Mouse (Mus musculus): ENCODE measurements around the gene Krt16. TPM values are rescaled to one million over a fixed set of nuclear protein-coding genes. Genes with fewer than 3 reads are reported as not detected.

Krt16 gene
- total and polyA plus RNA-seq, 3 experiments: 0.05 TPM; not detected in 2

GRCm38 (mm10) chr11:100200104-100200820, 48.4 kb downstream of the Krt16 start:
- peaks cover 68% of the 10 kb centered on the region for H3K9me3 ChIP-seq (replicated peaks)
- ATAC-seq (ENCODE audit: extremely low read depth, insufficient number of reproducible peaks, low FRiP score, poor library complexity, severe bottlenecking) (no peak), DNase-seq (ENCODE audit: low spot score) (no peak)
- no peaks in the 10 kb centered on the region for H3K4me1 ChIP-seq (ENCODE audit: insufficient read depth, low read depth, low read length)
- no peak overlapping the region for H3K4me3 ChIP-seq (ENCODE audit: low read depth, low read length)
- TF ChIP-seq CTCF (IDR thresholded peaks at IDR 0.05; ENCODE audit: low read depth, low read length): no peak
- no peaks in the 10 kb centered on the region for H3K36me3 ChIP-seq (replicated peaks)
- H3K27me3 ChIP-seq (ENCODE audit: insufficient read depth, low read length): no peaks in the 10 kb centered on the region; the same call in 1 of the 2 replicates

DNA sequence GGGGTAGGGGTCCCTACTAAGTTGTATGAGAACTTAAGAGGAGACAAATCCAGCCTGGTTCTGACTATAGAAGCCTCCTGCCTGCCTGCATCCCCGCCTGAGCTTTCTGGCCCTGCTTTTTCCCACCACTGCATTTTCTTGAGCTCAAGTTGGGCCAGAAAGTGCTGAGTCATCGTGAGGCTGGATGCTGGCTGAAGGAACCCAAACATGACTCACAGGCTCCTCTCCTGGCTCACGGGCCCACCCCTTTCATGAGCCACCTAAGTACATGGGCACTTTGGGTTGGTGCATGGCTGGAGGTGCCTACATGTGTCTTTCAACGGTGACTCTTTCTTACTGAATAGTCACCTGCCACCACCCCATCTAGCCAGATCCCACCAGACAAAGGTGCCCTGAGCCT, 50.0 kb downstream of the Krt16 start:
- DNase-seq (ENCODE audit: low spot score) (no peak), ATAC-seq (ENCODE audit: extremely low read depth, insufficient number of reproducible peaks, low FRiP score, poor library complexity, severe bottlenecking) (no peak)
- H3K4me1 ChIP-seq (ENCODE audit: insufficient read depth, low read depth, low read length): no peaks in the 10 kb centered on the region
- no peak overlapping the region for H3K4me3 ChIP-seq (ENCODE audit: low read depth, low read length)
- TF ChIP-seq GATA2 (IDR thresholded peaks at IDR 0.05; ENCODE audit: borderline replicate concordance, low read depth, low read length) (no peak), GATA1 (IDR thresholded peaks at IDR 0.05; ENCODE audit: borderline replicate concordance, low read length) (no peak), CTCF (IDR thresholded peaks at IDR 0.05; ENCODE audit: low read depth, low read length) (no peak), TAL1 (conservative IDR thresholded peaks at IDR 0.05; ENCODE audit: low read depth, low read length) (no peak), POLR2AphosphoS5 (IDR thresholded peaks at IDR 0.05; ENCODE audit: insufficient replicate concordance, low read depth, low read length) (no peak)
- H3K36me3 ChIP-seq (replicated peaks): no peaks in the 10 kb centered on the region
- H3K9me3 ChIP-seq (replicated peaks): peaks cover 68% of the 10 kb centered on the region
- H3K27me3 ChIP-seq (ENCODE audit: insufficient read depth, low read length): no peaks in the 10 kb centered on the region

Other genes with a start within 250 kb of the Krt16 start
Only the 20 nearest of the 23 such genes appear.
- not detected in 2 replicates for gene Krt34, start 207.3 kb downstream of the Krt16 start, total RNA-seq (2014; fragmentation: Nextera tagmentation)
- not detected in 2 replicates for gene Krt34, start 207.3 kb downstream of the Krt16 start, total RNA-seq (2017)
- gene Krt34, start 207.3 kb downstream of the Krt16 start, polyA plus RNA-seq (2012): not detected in 2 replicates
- not detected in 2 replicates for gene Krt31, start 198.4 kb downstream of the Krt16 start, total RNA-seq (2014; fragmentation: Nextera tagmentation)
- 0.06 TPM in 1 of 2 replicates, not detected in the other for gene Krt31, start 198.4 kb downstream of the Krt16 start, total RNA-seq (2017)
- gene Krt31, start 198.4 kb downstream of the Krt16 start, polyA plus RNA-seq (2012): not detected in 2 replicates
- gene Krt32, start 160.7 kb downstream of the Krt16 start, total RNA-seq (2014; fragmentation: Nextera tagmentation): not detected in 2 replicates
- gene Krt32, start 160.7 kb downstream of the Krt16 start, total RNA-seq (2017): not detected in 2 replicates
- not detected in 2 replicates for gene Krt32, start 160.7 kb downstream of the Krt16 start, polyA plus RNA-seq (2012)
- not detected in 2 replicates for gene Krt35, start 152.7 kb downstream of the Krt16 start, total RNA-seq (2014; fragmentation: Nextera tagmentation)
- gene Krt35, start 152.7 kb downstream of the Krt16 start, total RNA-seq (2017): not detected in 2 replicates
- gene Krt35, start 152.7 kb downstream of the Krt16 start, polyA plus RNA-seq (2012): not detected in 2 replicates
- gene Krt36, start 143.3 kb downstream of the Krt16 start, total RNA-seq (2014; fragmentation: Nextera tagmentation): not detected in 2 replicates
- not detected in 2 replicates for gene Krt36, start 143.3 kb downstream of the Krt16 start, total RNA-seq (2017)
- gene Krt36, start 143.3 kb downstream of the Krt16 start, polyA plus RNA-seq (2012): not detected in 2 replicates
- not detected in 2 replicates for gene Krt13, start 127.3 kb downstream of the Krt16 start, total RNA-seq (2014; fragmentation: Nextera tagmentation)
- 0.11 TPM in 1 of 2 replicates, not detected in the other for gene Krt13, start 127.3 kb downstream of the Krt16 start, total RNA-seq (2017)
- gene Krt13, start 127.3 kb downstream of the Krt16 start, polyA plus RNA-seq (2012): not detected in 2 replicates
- not detected in 2 replicates for gene Krt15, start 113.0 kb downstream of the Krt16 start, total RNA-seq (2014; fragmentation: Nextera tagmentation)
- gene Krt15, start 113.0 kb downstream of the Krt16 start, total RNA-seq (2017): not detected in 2 replicates
- not detected in 2 replicates for gene Krt15, start 113.0 kb downstream of the Krt16 start, polyA plus RNA-seq (2012)
- gene Krt19, start 100.2 kb downstream of the Krt16 start, total RNA-seq (2014; fragmentation: Nextera tagmentation): not detected in 2 replicates
- gene Krt19, start 100.2 kb downstream of the Krt16 start, total RNA-seq (2017): not detected in 2 replicates
- not detected in 2 replicates for gene Krt19, start 100.2 kb downstream of the Krt16 start, polyA plus RNA-seq (2012)
- gene Krt9, start 55.7 kb downstream of the Krt16 start, total RNA-seq (2014; fragmentation: Nextera tagmentation): not detected in 2 replicates
- 0.06 TPM in 1 of 2 replicates, not detected in the other for gene Krt9, start 55.7 kb downstream of the Krt16 start, total RNA-seq (2017)
- not detected in 2 replicates for gene Krt9, start 55.7 kb downstream of the Krt16 start, polyA plus RNA-seq (2012)
- gene Krt14, start 41.4 kb downstream of the Krt16 start, total RNA-seq (2014; fragmentation: Nextera tagmentation): not detected in 2 replicates
- gene Krt14, start 41.4 kb downstream of the Krt16 start, total RNA-seq (2017): 0.11 TPM in 1 of 2 replicates, not detected in the other
- 0.08 TPM in 1 of 2 replicates, not detected in the other for gene Krt14, start 41.4 kb downstream of the Krt16 start, polyA plus RNA-seq (2012)
- not detected in 2 replicates for gene Krt17, start 12.1 kb upstream of the Krt16 start, total RNA-seq (2014; fragmentation: Nextera tagmentation)
- gene Krt17, start 12.1 kb upstream of the Krt16 start, total RNA-seq (2017): not detected in 2 replicates
- gene Krt17, start 12.1 kb upstream of the Krt16 start, polyA plus RNA-seq (2012): 0.07 TPM in 2 replicates
- not detected in 2 replicates for gene Krt42, start 21.0 kb upstream of the Krt16 start, total RNA-seq (2014; fragmentation: Nextera tagmentation)
- gene Krt42, start 21.0 kb upstream of the Krt16 start, total RNA-seq (2017): 0.11 TPM in 1 of 2 replicates, not detected in the other
- gene Krt42, start 21.0 kb upstream of the Krt16 start, polyA plus RNA-seq (2012): not detected in 2 replicates
- 916 and 1,324 TPM in 2 replicates for gene Eif1, start 71.0 kb upstream of the Krt16 start, total RNA-seq (2014; fragmentation: Nextera tagmentation)
- 235 and 344 TPM in 2 replicates for gene Eif1, start 71.0 kb upstream of the Krt16 start, total RNA-seq (2017)
- 514 and 548 TPM in 2 replicates for gene Eif1, start 71.0 kb upstream of the Krt16 start, polyA plus RNA-seq (2012)
- not detected in 2 replicates for gene Gast, start 85.5 kb upstream of the Krt16 start, total RNA-seq (2014; fragmentation: Nextera tagmentation)
- not detected in 2 replicates for gene Gast, start 85.5 kb upstream of the Krt16 start, total RNA-seq (2017)
- gene Gast, start 85.5 kb upstream of the Krt16 start, polyA plus RNA-seq (2012): not detected in 2 replicates
- not detected in 2 replicates for gene Hap1, start 107.2 kb upstream of the Krt16 start, total RNA-seq (2014; fragmentation: Nextera tagmentation)
- 0.05 TPM in 1 of 2 replicates, not detected in the other for gene Hap1, start 107.2 kb upstream of the Krt16 start, total RNA-seq (2017)
- gene Hap1, start 107.2 kb upstream of the Krt16 start, polyA plus RNA-seq (2012): not detected in 2 replicates
- gene Jup, start 148.9 kb upstream of the Krt16 start, total RNA-seq (2014; fragmentation: Nextera tagmentation): not detected in 2 replicates
- gene Jup, start 148.9 kb upstream of the Krt16 start, total RNA-seq (2017): 0.33 and 0.58 TPM in 2 replicates
- not detected in 2 replicates for gene Jup, start 148.9 kb upstream of the Krt16 start, polyA plus RNA-seq (2012)
- gene P3h4, start 165.9 kb upstream of the Krt16 start, total RNA-seq (2014; fragmentation: Nextera tagmentation): not detected in 2 replicates
- 0.06 TPM in 1 of 2 replicates, not detected in the other for gene P3h4, start 165.9 kb upstream of the Krt16 start, total RNA-seq (2017)
- gene P3h4, start 165.9 kb upstream of the Krt16 start, polyA plus RNA-seq (2012): not detected in 2 replicates
- not detected in 2 replicates for gene Fkbp10, start 166.8 kb upstream of the Krt16 start, total RNA-seq (2014; fragmentation: Nextera tagmentation)
- gene Fkbp10, start 166.8 kb upstream of the Krt16 start, total RNA-seq (2017): 0.55 TPM in 1 of 2 replicates, not detected in the other
- not detected in 2 replicates for gene Fkbp10, start 166.8 kb upstream of the Krt16 start, polyA plus RNA-seq (2012)
- 13.3 and 18.9 TPM in 2 replicates for gene Nt5c3b, start 192.9 kb upstream of the Krt16 start, total RNA-seq (2014; fragmentation: Nextera tagmentation)
- 19.1 and 19.6 TPM in 2 replicates for gene Nt5c3b, start 192.9 kb upstream of the Krt16 start, total RNA-seq (2017)
- gene Nt5c3b, start 192.9 kb upstream of the Krt16 start, polyA plus RNA-seq (2012): 41.2 and 49.0 TPM in 2 replicates
- 0.83 and 2.2 TPM in 2 replicates for gene Klhl10, start 193.0 kb upstream of the Krt16 start, total RNA-seq (2014; fragmentation: Nextera tagmentation)
- gene Klhl10, start 193.0 kb upstream of the Krt16 start, total RNA-seq (2017): 0.23 and 0.98 TPM in 2 replicates
- gene Klhl10, start 193.0 kb upstream of the Krt16 start, polyA plus RNA-seq (2012): not detected in 2 replicates